Mouse (Mus musculus) neural tube, embryonic 13.5 days (tissue): ENCODE results near the gene Sox18. TPM values are rescaled to one million over a fixed set of nuclear protein-coding genes. Genes with fewer than 3 reads are reported as not detected.

Experiments
- ATAC-seq: fragments of 200-750 bp; cut with Nextera tagmentation; 2 replicates; pipeline ENCODE4 v1.8.0; 2017; ENCODE audit warnings: low read depth, mild to moderate bottlenecking, moderate TSS enrichment, moderate library complexity
- H3K27ac ChIP-seq: fragments of 300-500 bp; sonication (generic); replicated peaks from 2 replicates; pipeline ENCODE4 v1.5.1; 2015; ENCODE audit warnings: moderate library complexity, mild to moderate bottlenecking, inconsistent platforms
- H3K27me3 ChIP-seq: fragments of 300-500 bp; sonication (generic); 2 replicates; pipeline ENCODE4 v1.6.1; 2015; ENCODE audit warnings: mild to moderate bottlenecking, inconsistent platforms
- H3K36me3 ChIP-seq: fragments of 300-500 bp; sonication (generic); 2 replicates; pipeline ENCODE4 v1.6.1; 2015; ENCODE audit warnings: mild to moderate bottlenecking, inconsistent platforms
- H3K4me1 ChIP-seq: fragments of 300-500 bp; sonication (generic); replicated peaks from 2 replicates; pipeline ENCODE4 v1.6.1; 2015; ENCODE audit warnings: inconsistent platforms
- H3K4me2 ChIP-seq: fragments of 300-500 bp; sonication (generic); 2 replicates; pipeline ENCODE4 v1.6.1; 2015; ENCODE audit warnings: inconsistent platforms, mild to moderate bottlenecking, moderate library complexity
- H3K4me3 ChIP-seq: fragments of 300-500 bp; sonication (generic); 2 replicates; pipeline ENCODE4 v1.5.1; 2015; ENCODE audit warnings: mild to moderate bottlenecking, inconsistent platforms
- H3K9ac ChIP-seq: fragments of 300-500 bp; sonication (generic); 2 replicates; pipeline ENCODE4 v1.6.1; 2015; ENCODE audit warnings: moderate library complexity, mild to moderate bottlenecking, inconsistent platforms
- H3K9me3 ChIP-seq: fragments of 300-500 bp; sonication (generic); 2 replicates; pipeline ENCODE4 v1.6.1; 2016; ENCODE audit warnings: inconsistent platforms
- WGBS: fragments of 180-500 bp; shearing (Covaris S2); methylation state at CpG from one replicate; pipeline ENCODE4 v1.1.7; 2015; 5-methylcytosine and 5-hydroxymethylcytosine counted together
- polyA plus RNA-seq: library from polyadenylated mRNA; unstranded; fragments of >200 nt; fragmentation: Nextera tagmentation; extraction: Ambion mirVana; gene quantifications from 2 replicates; pipeline ENCODE4 v1.2.1, GENCODE M21; 2015

Gene Sox18
- polyA plus RNA-seq, 1 experiment from 2014 or later: 18.9 TPM

- no peak overlapping the region for H3K9ac ChIP-seq
- no peak overlapping the region for H3K4me2 ChIP-seq
- 78% methylated on average over 3 of the region's 3 CpGs for WGBS
- 0 out of 2 replicates have a peak, but pooled peaks cover 7% of the 10 kb centered on the region for H3K36me3 ChIP-seq
- peaks cover 5% of the 10 kb centered on the region for H3K27me3 ChIP-seq
- H3K4me3 ChIP-seq: no peak overlapping the region
- no peaks in the 10 kb centered on the region for H3K9me3 ChIP-seq
- ATAC-seq: no peak
- peaks cover 8% of the 10 kb centered on the region for H3K4me1 ChIP-seq
- peak overlapping the region; percentile 14; the same call in 1 of the 2 replicates for H3K27ac ChIP-seq
These were observed 8.7 kb downstream of the Sox18 start for GRCm38 (mm10) chr2:181662620-181663297.

- Histone ChIP-seq H3K36me3 (peaks cover 38% of the 10 kb centered on the region), H3K27me3 (no peaks in the 10 kb centered on the region), H3K4me2 (no peak overlapping the region), H3K9me3 (no peaks in the 10 kb centered on the region), H3K4me1 (peaks cover 8% of the 10 kb centered on the region), H3K9ac (no peak overlapping the region), H3K4me3 (no peak overlapping the region), H3K27ac (no peak overlapping the region)
- 13% methylated on average over 9 of the region's 9 CpGs for WGBS
- ATAC-seq: peak; percentile 82; the same call in 1 of the 2 replicates
These were observed 11.8 kb downstream of the Sox18 start for GRCm38 (mm10) chr2:181659609-181660055.

- no peaks in the 10 kb centered on the region for H3K9me3 ChIP-seq
- 31% methylated on average over 17 of the region's 17 CpGs for WGBS
- H3K27ac ChIP-seq: no peak overlapping the region
- peak; percentile 62 for ATAC-seq
- H3K4me1 ChIP-seq: peaks cover 8% of the 10 kb centered on the region
- H3K4me3 ChIP-seq: no peak overlapping the region
- no peak overlapping the region for H3K9ac ChIP-seq
- peaks cover 44% of the 10 kb centered on the region for H3K36me3 ChIP-seq
- no peaks in the 10 kb centered on the region for H3K27me3 ChIP-seq
- H3K4me2 ChIP-seq: no peak overlapping the region
These were observed 12.4 kb downstream of the Sox18 start for GRCm38 (mm10) chr2:181658930-181659555.

- H3K9me3 ChIP-seq: no peaks in the 10 kb centered on the region
- H3K4me3 ChIP-seq: no peak overlapping the region
- no peak overlapping the region for H3K27ac ChIP-seq
- no peak overlapping the region for H3K9ac ChIP-seq
- no peaks in the 10 kb centered on the region for H3K27me3 ChIP-seq
- no peak for ATAC-seq
- peaks cover 8% of the 10 kb centered on the region for H3K4me1 ChIP-seq
- WGBS: 87% methylated on average over 7 of the region's 7 CpGs
- peaks cover 49% of the 10 kb centered on the region for H3K36me3 ChIP-seq
- H3K4me2 ChIP-seq: no peak overlapping the region
These were observed 12.9 kb downstream of the Sox18 start for GRCm38 (mm10) chr2:181658528-181658927.

GRCm38 (mm10) chr2:181657441-181657840 is 14.0 kb downstream of the Sox18 start:
- Histone ChIP-seq H3K9me3 (no peaks in the 10 kb centered on the region), H3K4me1 (peaks cover 8% of the 10 kb centered on the region), H3K9ac (no peak overlapping the region), H3K27me3 (no peaks in the 10 kb centered on the region), H3K4me3 (no peak overlapping the region), H3K27ac (no peak overlapping the region), H3K4me2 (no peak overlapping the region), H3K36me3 (peaks cover 60% of the 10 kb centered on the region)
- WGBS: 71% methylated on average over 2 of the region's 2 CpGs
- ATAC-seq: no peak

GRCm38 (mm10) chr2:181656734-181657133 is 14.7 kb downstream of the Sox18 start, which contains the start of gene Gm29797:
TSS of gene Gm29797 (plus strand) at chr2:181657034.
- no peak within 1 kb of the TSS for H3K27ac ChIP-seq
- no peak for ATAC-seq
- H3K4me1 ChIP-seq: peaks cover 8% of the 10 kb centered on the region
- H3K27me3 ChIP-seq: no peaks in the 10 kb centered on the region
- H3K4me3 ChIP-seq: no peak within 1 kb of the TSS
- H3K9me3 ChIP-seq: no peaks in the 10 kb centered on the region
- WGBS: 44% methylated on average over 3 of the region's 3 CpGs
- no peak within 1 kb of the TSS for H3K9ac ChIP-seq
- peaks cover 67% of the 10 kb centered on the region for H3K36me3 ChIP-seq
- no peak within 1 kb of the TSS for H3K4me2 ChIP-seq

- no peaks in the 10 kb centered on the region for H3K27me3 ChIP-seq
- 88% methylated on average over 1 of the region's 1 CpGs for WGBS
These were observed 17.9 kb downstream of the Sox18 start for GRCm38 (mm10) chr2:181653523-181653922.

GRCm38 (mm10) chr2:181653065-181653464 is 18.4 kb downstream of the Sox18 start:
- no peak overlapping the region for H3K9ac ChIP-seq
- no peak overlapping the region for H3K4me3 ChIP-seq
- ATAC-seq: no peak
- no peak overlapping the region for H3K4me2 ChIP-seq
- no peaks in the 10 kb centered on the region for H3K27me3 ChIP-seq
- H3K36me3 ChIP-seq: peaks cover 97% of the 10 kb centered on the region
- H3K9me3 ChIP-seq: no peaks in the 10 kb centered on the region
- H3K4me1 ChIP-seq: no peaks in the 10 kb centered on the region
- no peak overlapping the region for H3K27ac ChIP-seq

More at GRCm38 (mm10) chr2:181653523-181653922, 17.9 kb downstream of the Sox18 start:
- Histone ChIP-seq H3K36me3 (peaks cover 97% of the 10 kb centered on the region), H3K4me1 (no peaks in the 10 kb centered on the region), H3K9ac (no peak overlapping the region), H3K4me2 (no peak overlapping the region), H3K27ac (0 out of 2 replicates have a peak overlapping the region, but pooled peaks have one; percentile 33), H3K9me3 (no peaks in the 10 kb centered on the region), H3K4me3 (no peak overlapping the region)
- ATAC-seq: peak; percentile 23; the same call in 1 of the 2 replicates

- ATAC-seq: no peak
- WGBS: 87% methylated on average over 10 of the region's 10 CpGs
- peaks cover 96% of the 10 kb centered on the region for H3K36me3 ChIP-seq
- no peak overlapping the region for H3K4me3 ChIP-seq
- no peak overlapping the region for H3K27ac ChIP-seq
- no peaks in the 10 kb centered on the region for H3K27me3 ChIP-seq
- no peak overlapping the region for H3K9ac ChIP-seq
- H3K4me2 ChIP-seq: no peak overlapping the region
- H3K4me1 ChIP-seq: no peaks in the 10 kb centered on the region
- H3K9me3 ChIP-seq: no peaks in the 10 kb centered on the region
These were observed 22.5 kb downstream of the Sox18 start for GRCm38 (mm10) chr2:181648926-181649325.

GRCm38 (mm10) chr2:181646626-181647472 is 24.6 kb downstream of the Sox18 start:
- Histone ChIP-seq H3K36me3 (peaks cover 95% of the 10 kb centered on the region), H3K27ac (no peak overlapping the region), H3K27me3 (no peaks in the 10 kb centered on the region), H3K4me3 (no peak overlapping the region), H3K9ac (no peak overlapping the region), H3K4me1 (no peaks in the 10 kb centered on the region), H3K9me3 (no peaks in the 10 kb centered on the region), H3K4me2 (no peak overlapping the region)
- 86% methylated on average over 6 of the region's 6 CpGs for WGBS
- ATAC-seq: no peak

- Histone ChIP-seq H3K36me3 (peaks cover 95% of the 10 kb centered on the region), H3K9ac (no peak overlapping the region), H3K4me2 (no peak overlapping the region), H3K4me3 (no peak overlapping the region), H3K4me1 (no peaks in the 10 kb centered on the region), H3K9me3 (no peaks in the 10 kb centered on the region), H3K27me3 (no peaks in the 10 kb centered on the region), H3K27ac (no peak overlapping the region)
- ATAC-seq: no peak
- whole genome bisulfite sequencing: 81% methylated on average over 3 of the region's 3 CpGs
These were observed 25.8 kb downstream of the Sox18 start for GRCm38 (mm10) chr2:181645666-181646065.

- WGBS: 95% methylated on average over 2 of the region's 2 CpGs
- no peak overlapping the region for H3K9ac ChIP-seq
- H3K9me3 ChIP-seq: no peaks in the 10 kb centered on the region
- H3K4me1 ChIP-seq: no peaks in the 10 kb centered on the region
- peaks cover 95% of the 10 kb centered on the region for H3K36me3 ChIP-seq
- no peak overlapping the region for H3K27ac ChIP-seq
- H3K4me2 ChIP-seq: no peak overlapping the region
- H3K4me3 ChIP-seq: no peak overlapping the region
- no peak for ATAC-seq
- no peaks in the 10 kb centered on the region for H3K27me3 ChIP-seq
These were observed 27.1 kb downstream of the Sox18 start for GRCm38 (mm10) chr2:181644361-181644760.
